32 mouse cellular contexts compared by ENCODE assay signal in the genomic region with DNA sequence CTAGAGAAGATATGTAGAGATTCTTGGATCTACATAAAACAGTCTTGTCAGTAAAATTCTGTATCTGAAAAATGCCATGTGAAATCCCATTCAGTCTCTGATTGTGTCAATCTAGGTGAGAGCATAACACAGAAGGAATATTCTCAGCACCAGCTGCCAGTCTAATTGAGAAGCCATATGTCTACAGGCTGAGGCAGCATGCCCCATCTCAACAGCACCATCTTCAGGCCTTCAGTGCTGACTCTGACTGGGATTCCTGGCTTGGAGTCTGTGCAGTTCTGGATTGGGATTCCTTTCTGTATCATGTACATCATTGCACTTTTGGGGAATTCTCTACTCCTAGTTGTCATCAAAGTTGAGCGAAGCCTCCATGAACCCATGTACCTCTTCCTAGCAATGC. TPM values are rescaled to one million over a fixed set of nuclear protein-coding genes. Genes with fewer than 3 reads are reported as not detected.
"Had no signal": no experiment of that assay in that cellular context is flagged by ENCODE, and none has a peak within 500 bp of the region (broad histone marks: within the 10 kb centered on the region; RNA-seq: fewer than 3 reads in every experiment).

No protein-coding gene starts in this region.

RNA-seq across cellular contexts. Expression of gene Olfr243, which starts 1.9 kb away (rescaled TPM):
- total RNA-seq: gastrocnemius, adult 18-20 months; gastrocnemius, adult 8-10 months; gastrocnemius, postnatal 14 days; gastrocnemius, postnatal 36 days; heart, adult 2 months; heart, postnatal 14 days; heart, postnatal 36 days; hematopoietic stem cell, adult 5-6 weeks; hindbrain, postnatal 0 days; layer of hippocampus, postnatal 10 days; left cerebral cortex, adult 2 months; left cerebral cortex, postnatal 14 days; left cerebral cortex, postnatal 36 days had no signal
- polyA plus RNA-seq: gonadal fat pad, adult 2 months; heart, adult 2 months; heart, embryonic 11.5 days; heart, embryonic 13.5 days; heart, embryonic 15.5 days; heart, postnatal 0 days; hindbrain, embryonic 11.5 days; hindbrain, embryonic 13.5 days; hindbrain, embryonic 15.5 days; hindbrain, postnatal 0 days; intestine, embryonic 14.5 days; intestine, embryonic 16.5 days; kidney, embryonic 14.5 days; kidney, embryonic 16.5 days; limb, embryonic 10.5 days; limb, embryonic 12.5 days; limb, embryonic 14.5 days; liver, embryonic 11.5 days; liver, embryonic 13.5 days; liver, embryonic 15.5 days; liver, postnatal 0 days had no signal

RNA-seq across cellular contexts. Expression of gene Olfr628, which starts 13.8 kb away (rescaled TPM):
- total RNA-seq: gastrocnemius, adult 18-20 months; gastrocnemius, adult 8-10 months; gastrocnemius, postnatal 14 days; gastrocnemius, postnatal 36 days; heart, adult 2 months; heart, postnatal 14 days; heart, postnatal 36 days; hematopoietic stem cell, adult 5-6 weeks; hindbrain, postnatal 0 days; layer of hippocampus, postnatal 10 days; left cerebral cortex, adult 2 months; left cerebral cortex, postnatal 14 days; left cerebral cortex, postnatal 36 days had no signal
- polyA plus RNA-seq: gonadal fat pad, adult 2 months; heart, adult 2 months; heart, embryonic 11.5 days; heart, embryonic 13.5 days; heart, embryonic 15.5 days; heart, postnatal 0 days; hindbrain, embryonic 11.5 days; hindbrain, embryonic 13.5 days; hindbrain, embryonic 15.5 days; hindbrain, postnatal 0 days; intestine, embryonic 14.5 days; intestine, embryonic 16.5 days; kidney, embryonic 14.5 days; kidney, embryonic 16.5 days; limb, embryonic 10.5 days; limb, embryonic 12.5 days; limb, embryonic 14.5 days; liver, embryonic 11.5 days; liver, embryonic 13.5 days; liver, embryonic 15.5 days; liver, postnatal 0 days had no signal

RNA-seq across cellular contexts. Expression of gene Olfr629, which starts 28.3 kb away (rescaled TPM):
- total RNA-seq: gastrocnemius, adult 18-20 months; gastrocnemius, adult 8-10 months; gastrocnemius, postnatal 14 days; gastrocnemius, postnatal 36 days; heart, adult 2 months; heart, postnatal 14 days; heart, postnatal 36 days; hematopoietic stem cell, adult 5-6 weeks; hindbrain, postnatal 0 days; layer of hippocampus, postnatal 10 days; left cerebral cortex, adult 2 months; left cerebral cortex, postnatal 14 days; left cerebral cortex, postnatal 36 days had no signal
- polyA plus RNA-seq: gonadal fat pad, adult 2 months; heart, adult 2 months; heart, embryonic 11.5 days; heart, embryonic 13.5 days; heart, embryonic 15.5 days; heart, postnatal 0 days; hindbrain, embryonic 11.5 days; hindbrain, embryonic 13.5 days; hindbrain, embryonic 15.5 days; hindbrain, postnatal 0 days; intestine, embryonic 14.5 days; intestine, embryonic 16.5 days; kidney, embryonic 14.5 days; kidney, embryonic 16.5 days; limb, embryonic 10.5 days; limb, embryonic 12.5 days; limb, embryonic 14.5 days; liver, embryonic 11.5 days had no signal

RNA-seq across cellular contexts. Expression of gene Olfr625-ps1, which starts 33.9 kb away (rescaled TPM):
- total RNA-seq: gastrocnemius, adult 18-20 months; gastrocnemius, adult 8-10 months; gastrocnemius, postnatal 14 days; gastrocnemius, postnatal 36 days; heart, adult 2 months; heart, postnatal 14 days; heart, postnatal 36 days; hematopoietic stem cell, adult 5-6 weeks; hindbrain, postnatal 0 days; layer of hippocampus, postnatal 10 days; left cerebral cortex, adult 2 months; left cerebral cortex, postnatal 14 days; left cerebral cortex, postnatal 36 days had no signal
- polyA plus RNA-seq: gonadal fat pad, adult 2 months; heart, adult 2 months; heart, embryonic 11.5 days; heart, embryonic 13.5 days; heart, embryonic 15.5 days; heart, postnatal 0 days; hindbrain, embryonic 11.5 days; hindbrain, embryonic 13.5 days; hindbrain, embryonic 15.5 days; hindbrain, postnatal 0 days; intestine, embryonic 14.5 days; intestine, embryonic 16.5 days; kidney, embryonic 14.5 days; kidney, embryonic 16.5 days; limb, embryonic 10.5 days; limb, embryonic 12.5 days; limb, embryonic 14.5 days; liver, embryonic 11.5 days; liver, embryonic 13.5 days; liver, embryonic 15.5 days; liver, postnatal 0 days had no signal

RNA-seq across cellular contexts. Expression of gene Olfr630, which starts 40.7 kb away (rescaled TPM):
- total RNA-seq: gastrocnemius, adult 18-20 months; gastrocnemius, adult 8-10 months; gastrocnemius, postnatal 14 days; gastrocnemius, postnatal 36 days; heart, adult 2 months; heart, postnatal 14 days; heart, postnatal 36 days; hematopoietic stem cell, adult 5-6 weeks; hindbrain, postnatal 0 days; layer of hippocampus, postnatal 10 days; left cerebral cortex, adult 2 months; left cerebral cortex, postnatal 14 days; left cerebral cortex, postnatal 36 days had no signal
- polyA plus RNA-seq: gonadal fat pad, adult 2 months; heart, adult 2 months; heart, embryonic 13.5 days; heart, embryonic 15.5 days; heart, postnatal 0 days; hindbrain, embryonic 11.5 days; hindbrain, embryonic 13.5 days; hindbrain, embryonic 15.5 days; hindbrain, postnatal 0 days; intestine, embryonic 14.5 days; intestine, embryonic 16.5 days; kidney, embryonic 14.5 days; kidney, embryonic 16.5 days; limb, embryonic 10.5 days; limb, embryonic 12.5 days; limb, embryonic 14.5 days; liver, embryonic 11.5 days; liver, embryonic 13.5 days; liver, embryonic 15.5 days; liver, postnatal 0 days had no signal
